Mouse (Mus musculus): ENCODE data around the gene D1Ertd622e.

D1Ertd622e gene

DNA sequence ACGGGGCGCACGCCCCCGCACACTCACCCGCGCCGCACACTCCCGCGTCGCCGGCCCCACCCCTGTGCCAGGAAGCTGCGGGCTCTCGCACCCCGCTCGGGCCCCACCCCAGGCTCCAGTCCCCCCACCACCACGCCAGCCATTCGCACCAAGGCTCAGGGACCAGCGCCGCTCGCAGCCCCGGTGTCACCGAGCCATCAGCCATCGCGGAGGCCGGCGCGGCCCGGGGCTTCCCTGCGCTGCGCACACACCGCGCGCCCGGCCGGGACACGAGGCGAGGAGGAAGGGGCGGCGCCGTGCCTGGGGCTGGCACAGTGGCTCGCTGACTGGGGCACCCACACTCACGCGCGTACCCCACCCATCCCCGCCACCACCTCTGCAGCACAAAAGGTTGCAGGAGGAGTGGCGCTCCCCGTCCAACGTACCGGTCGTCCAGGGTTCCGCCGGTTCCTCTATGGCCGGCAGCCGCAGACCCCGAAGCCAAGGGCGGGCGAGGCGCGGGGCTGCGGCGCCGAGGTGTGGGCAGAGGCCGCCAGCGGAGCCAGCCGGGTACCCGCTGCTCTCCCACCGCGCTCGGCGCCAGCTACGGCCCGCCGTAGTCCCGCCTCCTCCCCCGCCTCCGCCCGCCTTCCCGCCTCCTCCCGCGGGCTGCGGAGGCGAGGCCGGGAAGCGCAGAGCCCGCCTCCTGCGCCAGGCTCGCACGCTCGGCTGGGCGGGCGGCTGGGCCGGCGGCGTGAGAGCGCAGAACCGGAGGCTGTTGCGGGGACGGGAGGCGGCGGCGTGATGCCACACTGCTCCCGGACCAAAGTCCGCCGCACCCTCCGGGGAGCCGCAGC lies at the start of gene D1Ertd622e:
TSS of gene D1Ertd622e (minus strand) at position 669 of the 836 bp plus-strand sequence.
- CTCF ChIA-PET, result no interaction called here

- CTCF ChIA-PET, result no interaction called here
These were observed 48.6 kb upstream of the D1Ertd622e start for GRCm38 (mm10) chr1:97710520-97710919.

GRCm38 (mm10) chr1:97705389-97705788 lies 43.5 kb upstream of the D1Ertd622e start:
- CTCF ChIA-PET, result no interaction called here

GRCm38 (mm10) chr1:97704646-97705045 lies 42.8 kb upstream of the D1Ertd622e start:
- CTCF ChIA-PET, result no interaction called here

- CTCF ChIA-PET, result no interaction called here
These were observed 37.2 kb upstream of the D1Ertd622e start for GRCm38 (mm10) chr1:97698956-97699570.

DNA sequence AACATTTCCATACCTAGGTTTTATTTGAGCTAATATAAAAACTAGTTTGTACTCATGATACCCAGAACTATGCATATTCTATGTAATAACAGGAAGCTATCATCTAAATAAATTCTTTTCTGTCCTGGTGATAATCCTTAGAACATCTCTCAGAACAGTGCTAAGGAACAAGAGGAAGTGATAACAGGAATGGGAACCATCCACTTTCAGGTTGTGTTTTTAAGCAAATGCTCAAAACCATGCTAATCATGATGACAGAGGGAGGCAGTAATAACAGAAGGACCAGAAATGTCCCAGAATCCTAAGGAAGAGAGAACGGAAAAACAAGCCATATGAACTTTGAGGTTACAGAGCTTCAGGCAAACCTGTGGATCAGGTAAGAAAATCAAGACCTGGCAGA lies 35.4 kb upstream of the D1Ertd622e start:
- CTCF ChIA-PET, result no interaction called here

- CTCF ChIA-PET, result no interaction called here
These were observed 32.0 kb upstream of the D1Ertd622e start for GRCm38 (mm10) chr1:97693825-97694224.

DNA sequence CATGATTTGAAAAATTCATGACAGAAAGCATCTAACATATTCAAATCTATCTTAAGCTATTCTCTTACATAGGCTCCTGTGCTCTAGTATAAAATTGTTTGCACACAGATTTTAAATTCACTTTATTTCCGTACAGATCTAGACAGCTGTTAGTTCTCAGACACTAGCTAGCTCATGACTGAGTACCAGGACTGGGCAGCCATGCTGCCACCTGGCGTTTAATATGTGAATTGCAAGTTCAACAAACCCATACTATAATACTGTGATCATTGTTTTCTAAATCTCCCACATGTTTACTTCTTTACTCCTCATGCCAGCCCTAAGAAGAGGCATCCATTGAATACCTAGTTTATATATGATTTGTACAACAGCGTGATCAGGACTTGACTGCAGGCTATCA lies 26.9 kb upstream of the D1Ertd622e start:
- CTCF ChIA-PET, result no interaction called here

- CTCF ChIA-PET, result no interaction called here
These were observed 14.8 kb upstream of the D1Ertd622e start for GRCm38 (mm10) chr1:97676526-97677177.

DNA sequence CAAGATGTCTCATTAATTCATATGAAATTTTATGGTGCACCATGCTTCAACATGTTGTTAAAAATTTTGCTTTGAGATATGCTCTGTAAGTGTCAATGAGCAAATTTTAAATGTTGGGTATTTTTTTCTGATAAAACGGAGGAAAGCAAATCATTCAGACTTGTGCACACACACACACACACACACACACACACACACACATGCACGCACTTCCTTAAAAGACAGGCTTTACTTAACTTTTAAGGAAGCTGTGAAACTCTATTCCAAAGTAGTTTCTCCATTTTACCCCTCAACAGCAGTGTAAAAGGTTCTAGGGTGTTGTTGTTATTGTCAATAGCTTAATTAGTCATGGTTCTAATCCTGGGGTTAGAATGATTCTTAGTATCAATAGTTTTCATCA lies 14.2 kb upstream of the D1Ertd622e start:
- CTCF ChIA-PET, result no interaction called here

DNA sequence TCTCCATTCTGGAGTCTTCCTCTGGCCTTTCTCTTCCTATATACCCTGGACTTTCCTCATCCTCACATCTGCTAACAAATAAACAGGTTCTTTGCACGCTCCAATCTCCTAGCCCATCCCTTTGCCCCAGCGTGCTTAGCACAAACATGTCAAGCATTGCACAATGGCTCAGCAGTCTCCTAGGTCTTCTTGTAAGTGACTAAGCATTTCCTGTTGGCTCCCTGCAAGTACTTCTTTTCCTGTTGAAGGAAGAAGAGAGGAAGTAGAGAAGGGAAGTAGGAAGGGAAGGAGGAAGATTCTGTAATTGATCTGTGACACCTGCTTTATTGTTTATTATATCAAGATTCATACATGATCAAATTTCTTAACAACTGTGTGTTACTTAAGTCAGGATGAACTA lies 11.0 kb upstream of the D1Ertd622e start:
- CTCF ChIA-PET, result no interaction called here

GRCm38 (mm10) chr1:97667288-97667687 lies 5.4 kb upstream of the D1Ertd622e start:
- CTCF ChIA-PET, result no interaction called here

- CTCF ChIA-PET, result no interaction called here
These were observed 450 bp upstream of the D1Ertd622e start for GRCm38 (mm10) chr1:97662324-97662723.

DNA sequence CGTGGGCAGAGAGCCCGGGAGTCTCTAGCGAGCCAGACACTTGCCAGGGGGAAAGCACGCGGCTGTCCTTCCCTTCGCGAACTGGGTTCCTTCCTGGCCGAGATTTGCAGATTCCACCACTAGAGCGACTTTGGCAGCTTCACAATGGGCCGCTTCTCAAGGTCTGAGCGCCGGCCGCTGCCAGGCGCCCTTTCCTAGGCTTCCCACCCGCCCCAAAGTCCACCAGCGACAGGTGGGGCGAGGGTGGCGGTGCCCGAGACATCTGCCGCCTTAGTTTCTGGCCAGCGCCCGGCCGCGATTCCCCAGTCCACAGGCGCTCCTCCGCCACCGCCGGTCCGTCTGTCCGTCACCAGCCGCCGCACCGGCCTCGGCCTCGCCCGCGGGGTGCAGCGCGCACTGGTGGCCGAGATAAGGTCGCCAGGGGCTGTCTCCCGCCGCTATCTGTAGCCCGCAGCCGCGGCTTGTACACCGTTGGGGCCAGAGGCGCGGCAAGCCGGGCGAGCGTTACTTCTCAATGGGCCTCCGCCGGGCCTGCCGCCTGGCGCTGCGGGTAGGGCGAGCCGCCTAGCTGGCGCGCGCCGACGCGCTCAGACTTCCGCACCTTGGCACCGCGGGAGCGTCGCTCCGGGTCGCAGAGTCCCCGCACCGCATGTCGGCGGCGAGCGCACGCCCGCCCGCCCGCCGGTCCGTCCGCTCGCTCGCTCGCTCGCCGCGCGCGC lies 1.0 kb downstream of the D1Ertd622e start:
- CTCF ChIA-PET, result interaction anchor here (0.5 to 1.1 kb wide), 2 partner anchors 80 to 110 kb away, joined by 3 to 4 read pairs; partner anchors contain the start of genes Gin1 and Ppip5k2

DNA sequence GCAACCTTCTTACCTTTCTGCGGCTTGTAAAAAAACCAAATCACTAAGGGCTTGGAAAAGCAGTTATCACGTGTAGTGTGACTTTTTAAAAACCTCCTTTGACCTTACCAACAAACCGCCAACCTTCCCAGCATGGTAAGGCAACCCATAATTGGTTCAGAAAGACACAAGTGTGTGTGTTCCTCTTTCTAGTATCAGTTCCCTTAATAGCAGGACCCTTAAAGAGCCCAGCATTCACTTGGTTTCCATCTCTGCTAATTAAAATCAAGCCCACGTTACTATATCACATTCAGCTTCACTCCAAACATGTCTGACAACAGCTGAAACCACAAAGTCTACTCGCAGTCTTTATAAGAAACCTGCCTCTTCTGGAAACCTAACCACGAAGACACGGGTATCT lies 2.5 kb downstream of the D1Ertd622e start:
- CTCF ChIA-PET, result interaction anchor here (1.1 to 2.1 kb wide), 2 partner anchors 12 to 111 kb away, joined by 4 to 6 read pairs; partner anchors contain the start of genes Gin1 and Ppip5k2

DNA sequence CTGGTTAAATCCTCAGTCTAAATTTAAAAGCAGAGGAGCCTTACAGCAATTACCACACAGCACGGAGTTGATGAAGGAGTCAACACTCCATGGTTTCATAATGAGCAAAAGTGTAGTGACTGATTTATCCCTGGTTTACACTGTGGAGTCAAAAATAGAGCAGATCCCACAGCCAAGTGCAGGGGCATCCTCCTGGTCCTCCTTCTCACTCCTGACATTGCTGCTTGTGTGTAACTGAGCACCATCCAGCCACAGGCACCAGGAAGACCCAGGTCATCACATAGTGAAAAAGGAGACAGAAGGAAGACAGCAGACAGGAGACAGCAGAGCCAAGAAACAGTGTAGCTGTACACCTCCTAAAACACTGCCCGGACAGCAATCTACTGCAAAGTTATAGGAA lies 4.1 kb downstream of the D1Ertd622e start:
- CTCF ChIA-PET, result no interaction called here

DNA sequence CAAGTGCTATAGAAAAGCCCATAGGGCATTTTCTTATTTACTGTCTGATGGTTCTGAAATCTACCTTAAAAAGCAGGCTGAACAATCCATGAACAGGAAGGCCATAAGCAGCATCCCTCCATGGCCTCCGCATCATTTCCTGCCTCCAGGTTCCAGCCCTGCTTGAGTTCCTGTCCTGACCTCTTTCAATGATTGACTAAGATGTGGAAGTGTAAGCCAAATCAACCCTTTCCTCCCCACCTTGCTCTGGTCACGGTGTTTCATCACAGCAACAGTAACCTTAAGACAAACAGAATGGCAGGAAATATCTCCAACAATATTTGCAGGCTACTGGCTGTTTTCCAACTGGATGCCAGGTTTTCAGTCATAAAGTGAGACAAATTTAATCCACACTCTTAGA lies 4.7 kb downstream of the D1Ertd622e start:
- CTCF ChIA-PET, result no interaction called here

DNA sequence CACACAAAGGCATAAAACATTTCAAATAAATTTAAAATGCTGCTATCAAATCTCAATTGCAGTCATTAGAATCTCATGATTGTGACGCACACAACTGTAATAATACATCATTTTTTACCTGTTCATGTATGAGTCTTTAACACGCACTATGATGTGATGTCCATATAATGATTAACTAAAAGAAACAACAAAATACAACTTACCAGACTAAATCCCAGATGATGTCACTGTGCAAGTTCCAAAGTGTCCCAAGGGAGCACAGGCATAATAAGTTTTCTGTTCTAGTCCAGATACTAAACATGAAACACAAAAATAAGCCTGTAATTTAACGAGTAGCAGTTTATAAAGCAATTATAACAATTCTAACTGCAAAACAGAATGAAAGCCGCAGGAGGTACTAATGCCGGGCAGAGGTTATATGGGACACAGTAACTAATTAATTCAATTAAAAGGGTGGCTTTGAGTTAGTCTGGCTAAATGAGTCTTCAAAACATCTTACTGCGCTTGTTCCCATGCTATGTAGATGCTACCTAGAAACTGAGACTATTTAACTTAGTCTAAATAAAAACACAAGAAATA lies 7.4 kb downstream of the D1Ertd622e start:
- CTCF ChIA-PET, result no interaction called here

DNA sequence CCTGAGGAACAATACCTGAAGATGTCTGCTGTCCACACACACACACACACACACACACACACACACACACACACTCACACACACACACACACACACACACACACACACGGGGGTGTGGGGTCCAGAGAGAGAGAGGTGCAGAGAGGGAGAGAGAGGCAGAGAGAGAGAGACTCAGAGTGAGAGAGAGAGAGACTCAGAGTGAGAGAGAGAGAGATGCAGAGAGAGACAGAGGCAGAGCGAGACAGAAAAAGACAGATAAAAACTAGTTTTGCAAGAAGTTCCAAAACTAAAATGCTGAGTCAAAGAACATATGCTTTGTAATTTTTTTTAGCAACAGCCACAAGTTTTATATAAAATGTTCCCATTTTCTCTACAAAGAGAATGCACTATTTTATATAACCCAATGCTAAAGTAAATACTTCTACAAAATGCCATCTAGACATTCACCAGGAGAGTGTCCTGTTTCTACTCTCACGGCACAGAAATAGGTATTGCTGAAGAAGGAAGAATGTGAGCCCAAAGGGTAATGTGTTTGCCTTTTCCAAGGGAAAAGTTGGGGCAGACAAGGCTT lies 11.2 kb downstream of the D1Ertd622e start:
- CTCF ChIA-PET, result no interaction called here

- CTCF ChIA-PET, result no interaction called here
These were observed 11.8 kb downstream of the D1Ertd622e start for GRCm38 (mm10) chr1:97650072-97650471.

- CTCF ChIA-PET, result interaction anchor here (0.8 to 1.8 kb wide), 2 partner anchors 12 to 84 kb away, joined by 3 to 6 read pairs; no protein-coding TSS in a partner anchor
These were observed 14.8 kb downstream of the D1Ertd622e start for GRCm38 (mm10) chr1:97647037-97647436.

Data from spleen, embryonic (tissue).